Mouse (Mus musculus) T-cell, adult 2 months (primary cell): ENCODE data around the gene Mafg.
"Not testable (repeated sequence)": the region's sequence is repeated elsewhere in the genome, so short reads cannot be mapped to it uniquely, and the experiment has no call there.

Source experiments
- DNase-seq: peaks from one replicate; pipeline ENCODE4 v3.0.0; 2022; ENCODE audit warnings: low spot score

Gene Mafg

GRCm38 (mm10) chr11:120633520-120634343 is at the start of gene Mafg:
Mafg (minus strand) TSS chr11:120633600.
- peak; percentile 89 for DNase-seq

GRCm38 (mm10) chr11:120682683-120683082 is 49.3 kb upstream of the Mafg start:
- DNase-seq = no peak

- DNase-seq = peak; percentile 19
Measured at GRCm38 (mm10) chr11:120679909-120680308, 46.5 kb upstream of the Mafg start.

- no peak for DNase-seq
Measured at GRCm38 (mm10) chr11:120676951-120677350, 43.6 kb upstream of the Mafg start.

GRCm38 (mm10) chr11:120675875-120676274 is 42.5 kb upstream of the Mafg start:
- not testable (repeated sequence) for DNase-seq

- no peak for DNase-seq
Measured at GRCm38 (mm10) chr11:120673594-120674122, 40.3 kb upstream of the Mafg start.

- peak; percentile 94 for DNase-seq
Measured at GRCm38 (mm10) chr11:120672687-120673593, 39.5 kb upstream of the Mafg start, which contains the start of gene Aspscr1. Aspscr1 (plus strand) TSS chr11:120672973.

- no peak for DNase-seq
Measured at GRCm38 (mm10) chr11:120666617-120667016, 33.2 kb upstream of the Mafg start.

- no peak for DNase-seq
Measured at GRCm38 (mm10) chr11:120665406-120665805, 32.0 kb upstream of the Mafg start.

GRCm38 (mm10) chr11:120663714-120664113 is 30.3 kb upstream of the Mafg start:
- DNase-seq = no peak

- no peak for DNase-seq
Measured at GRCm38 (mm10) chr11:120662759-120663158, 29.4 kb upstream of the Mafg start.

GRCm38 (mm10) chr11:120661076-120661460 is 27.7 kb upstream of the Mafg start, which contains the start of gene Notum:
Notum (minus strand) TSS chr11:120661175.
- no peak for DNase-seq

GRCm38 (mm10) chr11:120660301-120661075 is 27.1 kb upstream of the Mafg start:
- DNase-seq = no peak

GRCm38 (mm10) chr11:120659509-120660300 is 26.3 kb upstream of the Mafg start:
- DNase-seq = no peak

GRCm38 (mm10) chr11:120658876-120659410 is 25.5 kb upstream of the Mafg start:
- DNase-seq = peak; percentile 71

GRCm38 (mm10) chr11:120657301-120657700 is 23.9 kb upstream of the Mafg start:
- no peak for DNase-seq

- no peak for DNase-seq
Measured at GRCm38 (mm10) chr11:120654741-120655140, 21.3 kb upstream of the Mafg start.

GRCm38 (mm10) chr11:120651872-120652271 is 18.5 kb upstream of the Mafg start:
- DNase-seq = no peak

GRCm38 (mm10) chr11:120648001-120648476 is 14.6 kb upstream of the Mafg start, which contains the start of gene Myadml2:
Myadml2 (minus strand) TSS chr11:120648158.
- no peak for DNase-seq
